Mouse (Mus musculus) kidney, postnatal 36 days (tissue): ENCODE measurements around the gene Zfhx3.

Experiments used
- DNase-seq, 2 experiments: peaks; one replicate each; pipeline ENCODE4 v3.0.0; 2021 to 2022; ENCODE audit warnings: mixed read lengths in 2 of 2

Zfhx3 gene

GRCm38 (mm10) chr8:108554578-108555245 lies 612.3 kb downstream of the Zfhx3 start:
- no peak for DNase-seq

- no peak for DNase-seq
Observed at GRCm38 (mm10) chr8:108563420-108563819, 621.0 kb downstream of the Zfhx3 start.

- no peak for DNase-seq
Observed at GRCm38 (mm10) chr8:108563934-108564564, 621.6 kb downstream of the Zfhx3 start.

GRCm38 (mm10) chr8:108566035-108566434 lies 623.6 kb downstream of the Zfhx3 start:
- no peak for DNase-seq

- DNase-seq = no peak
Observed at GRCm38 (mm10) chr8:108573295-108574017, 631.0 kb downstream of the Zfhx3 start.

- DNase-seq = peak; percentile 62 to 64
Observed at GRCm38 (mm10) chr8:108574101-108574500, 631.7 kb downstream of the Zfhx3 start.

GRCm38 (mm10) chr8:108577571-108577970 lies 635.1 kb downstream of the Zfhx3 start:
- DNase-seq = no peak

GRCm38 (mm10) chr8:108578388-108578787 lies 635.9 kb downstream of the Zfhx3 start:
- no peak for DNase-seq

- DNase-seq = no peak
Observed at GRCm38 (mm10) chr8:108579808-108580207, 637.4 kb downstream of the Zfhx3 start.

GRCm38 (mm10) chr8:108580364-108580763 lies 637.9 kb downstream of the Zfhx3 start:
- no peak for DNase-seq

GRCm38 (mm10) chr8:108581557-108581956 lies 639.1 kb downstream of the Zfhx3 start:
- DNase-seq = no peak

GRCm38 (mm10) chr8:108582251-108582650 lies 639.8 kb downstream of the Zfhx3 start:
- no peak for DNase-seq

- DNase-seq = no peak
Observed at GRCm38 (mm10) chr8:108583261-108583660, 640.8 kb downstream of the Zfhx3 start.

GRCm38 (mm10) chr8:108583867-108584661 lies 641.6 kb downstream of the Zfhx3 start:
- DNase-seq = no peak

- DNase-seq = no peak
Observed at GRCm38 (mm10) chr8:108584662-108584978, 642.2 kb downstream of the Zfhx3 start.

- DNase-seq = no peak
Observed at GRCm38 (mm10) chr8:108591037-108591436, 648.6 kb downstream of the Zfhx3 start.

- DNase-seq = no peak
Observed at GRCm38 (mm10) chr8:108592028-108592724, 649.7 kb downstream of the Zfhx3 start.

GRCm38 (mm10) chr8:108592990-108593589 lies 650.6 kb downstream of the Zfhx3 start:
- DNase-seq = no peak

- no peak for DNase-seq
Observed at GRCm38 (mm10) chr8:108593891-108594290, 651.4 kb downstream of the Zfhx3 start.

- DNase-seq = no peak
Observed at GRCm38 (mm10) chr8:108594361-108595060, 652.1 kb downstream of the Zfhx3 start.

GRCm38 (mm10) chr8:108595061-108595419 lies 652.6 kb downstream of the Zfhx3 start:
- DNase-seq = no peak
